8 mouse cellular contexts compared by ENCODE assay signal in the genomic region with DNA sequence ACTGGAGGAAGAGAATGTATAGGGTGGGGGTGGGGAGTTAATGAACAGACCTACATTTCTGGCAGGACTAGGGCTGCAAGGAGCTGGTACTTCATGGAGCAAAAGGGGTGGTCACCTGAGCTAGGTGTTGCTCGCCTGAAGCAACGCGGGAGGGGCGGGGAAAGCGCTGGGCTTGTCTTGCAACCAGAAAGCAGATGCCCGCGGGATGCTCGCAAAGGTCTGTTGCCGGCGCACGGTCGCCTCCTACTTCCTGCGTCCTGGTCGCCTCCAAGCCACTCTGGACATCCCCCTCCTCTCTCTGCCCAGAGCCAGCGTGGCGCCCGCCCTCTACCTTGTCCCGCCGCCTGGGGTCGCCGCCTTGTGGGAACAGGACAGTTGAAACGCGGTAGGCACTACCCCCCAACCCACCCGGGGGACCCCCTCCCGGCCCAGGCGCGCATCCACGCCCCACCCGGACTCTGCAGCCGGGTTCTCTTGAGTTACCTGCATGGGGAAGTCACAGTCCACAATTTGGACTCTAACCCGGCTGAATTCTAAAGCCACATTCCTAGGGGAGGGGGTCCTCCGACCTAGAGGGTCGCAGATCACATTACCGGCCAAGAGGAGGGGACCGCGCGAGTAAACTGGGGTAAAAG. TPM values are rescaled to one million over a fixed set of nuclear protein-coding genes. Genes with fewer than 3 reads are reported as not detected.
DNase-seq lines count a peak whose midpoint lies in the region; ATAC-seq and TF ChIP-seq lines count a peak whose summit lies in the region.

No protein-coding gene starts in this region.

- peaks cover 10% of the 10 kb centered on the region for H3K4me1 ChIP-seq in embryonic facial prominence, embryonic 13.5 days
- H3K4me1 ChIP-seq in hindbrain, embryonic 13.5 days (replicated peaks): peaks cover 21% of the 10 kb centered on the region
- peaks cover 2% of the 10 kb centered on the region; the same call in 1 of the 2 replicates for H3K4me1 ChIP-seq in limb, embryonic 14.5 days (ENCODE audit: control insufficient read depth, insufficient read depth, low read length)
- peaks cover 11% of the 10 kb centered on the region for H3K4me1 ChIP-seq in midbrain, embryonic 16.5 days (ENCODE audit: control insufficient read depth, insufficient read depth, low read length)

- peaks cover 20% of the 10 kb centered on the region; the same call in 1 of the 2 replicates for H3K36me3 ChIP-seq in embryonic facial prominence, embryonic 13.5 days
- H3K36me3 ChIP-seq in hindbrain, embryonic 13.5 days: peaks cover 14% of the 10 kb centered on the region
- peaks cover 4% of the 10 kb centered on the region; the same call in 1 of the 2 replicates for H3K36me3 ChIP-seq in limb, embryonic 14.5 days (ENCODE audit: control insufficient read depth, insufficient read depth, low read length)
- H3K36me3 ChIP-seq in midbrain, embryonic 16.5 days (ENCODE audit: control insufficient read depth, insufficient read depth, low read length): no peaks in the 10 kb centered on the region

- H3K27ac ChIP-seq in embryonic facial prominence, embryonic 13.5 days: peak overlapping the region; percentile 78
- 0 out of 2 replicates have a peak overlapping the region, but pooled peaks have one; percentile 84 for H3K27ac ChIP-seq in hindbrain, embryonic 13.5 days
- H3K27ac ChIP-seq in limb, embryonic 14.5 days (replicated peaks; ENCODE audit: low read depth, low read length): peak overlapping the region; percentile 65
- peak overlapping the region; percentile 83; the same call in 1 of the 2 replicates for H3K27ac ChIP-seq in midbrain, embryonic 16.5 days (ENCODE audit: low read length)

- TF ChIP-seq POLR2A in limb, embryonic 14.5 days (IDR thresholded peaks at IDR 0.05; ENCODE audit: borderline replicate concordance, extremely low read depth, insufficient read depth, insufficient read length): no peak

- H3K4me2 ChIP-seq in embryonic facial prominence, embryonic 13.5 days: peak overlapping the region; percentile 97
- peak overlapping the region; percentile 100 for H3K4me2 ChIP-seq in hindbrain, embryonic 13.5 days
- H3K4me2 ChIP-seq in limb, embryonic 14.5 days (replicated peaks; ENCODE audit: low read depth, low read length, severe bottlenecking): peak overlapping the region; percentile 99
- H3K4me2 ChIP-seq in midbrain, embryonic 16.5 days (ENCODE audit: low read length): peak overlapping the region; percentile 100

- ATAC-seq in activated CD4-positive, CD25-positive, alpha-beta regulatory T cell, adult 4 months: peak; percentile 15
- ATAC-seq in embryonic facial prominence, embryonic 13.5 days (ENCODE audit: insufficient number of reproducible peaks, insufficient read depth, low FRiP score, low TSS enrichment, low read depth): peak; percentile 57; the same call in 1 of the 2 replicates
- ATAC-seq in hindbrain, embryonic 13.5 days (ENCODE audit: low FRiP score): peak; percentile 57
- peak; percentile 24; the same call in 1 of the 2 replicates for ATAC-seq in limb, embryonic 14.5 days (ENCODE audit: low FRiP score, low read depth)
- peak; percentile 57 for ATAC-seq in midbrain, embryonic 16.5 days

- peak overlapping the region; percentile 97 for H3K4me3 ChIP-seq in embryonic facial prominence, embryonic 13.5 days
- peak overlapping the region; percentile 98 for H3K4me3 ChIP-seq in hindbrain, embryonic 13.5 days
- H3K4me3 ChIP-seq in limb, embryonic 14.5 days (replicated peaks; ENCODE audit: low read length): peak overlapping the region; percentile 69
- H3K4me3 ChIP-seq in midbrain, embryonic 16.5 days (ENCODE audit: low read depth, low read length): peak overlapping the region; percentile 94

- WGBS in embryonic facial prominence, embryonic 13.5 days: under 1% methylated on average over 37 of the region's 37 CpGs
- WGBS in hindbrain, embryonic 13.5 days: under 1% methylated on average over 37 of the region's 37 CpGs
- WGBS in limb, embryonic 14.5 days: under 1% methylated on average over 30 of the region's 37 CpGs
- under 1% methylated on average over 34 of the region's 37 CpGs for WGBS in midbrain, embryonic 16.5 days

- peak; percentile 32 to 43 for DNase-seq in layer of hippocampus, postnatal 10 days (ENCODE audit: low spot score in 2 of 2)
- no peak for DNase-seq in layer of hippocampus, adult 9-11 months
- no peak for DNase-seq in limb, embryonic 14.5 days (ENCODE audit: low spot score)
- DNase-seq in thymus, postnatal 25 days: peak; percentile 48

- peak overlapping the region; percentile 92 for H3K9ac ChIP-seq in embryonic facial prominence, embryonic 13.5 days
- H3K9ac ChIP-seq in hindbrain, embryonic 13.5 days: peak overlapping the region; percentile 96
- H3K9ac ChIP-seq in limb, embryonic 14.5 days (ENCODE audit: low read depth, low read length, severe bottlenecking): peak overlapping the region; percentile 87
- H3K9ac ChIP-seq in midbrain, embryonic 16.5 days (ENCODE audit: low read depth, low read length): peak overlapping the region; percentile 94

- no peaks in the 10 kb centered on the region for H3K27me3 ChIP-seq in embryonic facial prominence, embryonic 13.5 days
- H3K27me3 ChIP-seq in hindbrain, embryonic 13.5 days: peaks cover 4% of the 10 kb centered on the region; the same call in 1 of the 2 replicates
- H3K27me3 ChIP-seq in limb, embryonic 14.5 days (ENCODE audit: control insufficient read depth, insufficient read depth, low read length): no peaks in the 10 kb centered on the region
- H3K27me3 ChIP-seq in midbrain, embryonic 16.5 days (ENCODE audit: control insufficient read depth, insufficient read depth, low read depth, low read length): no peaks in the 10 kb centered on the region; the same call in 1 of the 2 replicates

- no peaks in the 10 kb centered on the region for H3K9me3 ChIP-seq in embryonic facial prominence, embryonic 13.5 days
- no peaks in the 10 kb centered on the region for H3K9me3 ChIP-seq in hindbrain, embryonic 13.5 days
- no peaks in the 10 kb centered on the region for H3K9me3 ChIP-seq in limb, embryonic 14.5 days (ENCODE audit: control insufficient read depth, low read length)
- no peaks in the 10 kb centered on the region for H3K9me3 ChIP-seq in midbrain, embryonic 16.5 days (replicated peaks; ENCODE audit: control insufficient read depth, low read length, poor library complexity, severe bottlenecking)

RNA-seq across cellular contexts. Expression of a gene that starts 0.9 kb away (rescaled TPM):
- total RNA-seq in layer of hippocampus, postnatal 10 days (2021): 10 to 100 TPM; 34.1 to 37.9 TPM
- polyA plus RNA-seq in activated CD4-positive, CD25-positive, alpha-beta regulatory T cell, adult 4 months (2017; shearing (Covaris generic)): 10 to 100 TPM; 23.9 to 30.6 TPM
- 20.2 and 24.4 TPM in 2 replicates for polyA plus RNA-seq in embryonic facial prominence, embryonic 13.5 days (2015; fragmentation: Nextera tagmentation; extraction: Ambion mirVana)
- 16.2 and 17.7 TPM in 2 replicates for polyA plus RNA-seq in hindbrain, embryonic 13.5 days (2015; fragmentation: Nextera tagmentation; extraction: Ambion mirVana)
- polyA plus RNA-seq in limb, embryonic 14.5 days (2012; rRNA removed): 15.9 and 20.7 TPM in 2 replicates
- polyA plus RNA-seq in limb, embryonic 14.5 days (2014; fragmentation: Nextera tagmentation; extraction: Ambion mirVana): 21.6 and 22.4 TPM in 2 replicates
- 16.6 and 18.3 TPM in 2 replicates for polyA plus RNA-seq in midbrain, embryonic 16.5 days (2015; fragmentation: Nextera tagmentation; extraction: Ambion mirVana)

Comparison
In these comparisons a context has a peak if more than half of its experiments do, and no peak if none do; other contexts are left out.
1. DNase-seq: peak in layer of hippocampus, postnatal 10 days (2 of 2) and thymus, postnatal 25 days (single experiment); none in layer of hippocampus, adult 9-11 months (single experiment) and limb, embryonic 14.5 days (single experiment).
2. Peak in every context shown above with its lines, with median percentiles within 50 percentile points of each other: ATAC-seq, H3K27ac ChIP-seq, H3K4me2 ChIP-seq, H3K4me3 ChIP-seq and H3K9ac ChIP-seq.